ENCODE assay signal across 19 mouse cellular contexts in genomic region chr1:60017031-60017469, GRCm38 (mm10). TPM values are rescaled to one million over a fixed set of nuclear protein-coding genes. Genes with fewer than 3 reads are reported as not detected.
A peak's percentile ranks its signal among the peaks of the same experiment; 100 is the strongest.
DNase-seq lines count a peak whose midpoint lies in the region; ATAC-seq lines count a peak whose summit lies in the region.
"Had no signal": no experiment of that assay in that cellular context is flagged by ENCODE, and none has a peak within 500 bp of the region (broad histone marks: within the 10 kb centered on the region; RNA-seq: fewer than 3 reads in every experiment).

No protein-coding gene starts in this region.

- WGBS in liver, embryonic 11.5 days: 49% methylated on average over 1 of the region's 1 CpGs
- 94% methylated on average over 1 of the region's 1 CpGs for WGBS in hindbrain, embryonic 10.5 days
- WGBS in midbrain, embryonic 16.5 days: 97% methylated on average over 1 of the region's 1 CpGs

- peak; percentile 77 for ATAC-seq in CD4-positive, CD25-positive, alpha-beta regulatory T cell, adult 4 months
- peak; percentile 47; the same call in 1 of the 2 replicates for ATAC-seq in liver, embryonic 11.5 days (replicated peaks; ENCODE audit: low FRiP score)
- ATAC-seq in monocyte, adult 5-6 weeks (replicated peaks; ENCODE audit: insufficient number of reproducible peaks, low FRiP score, low TSS enrichment, poor library complexity, severe bottlenecking): 0 out of 2 replicates have a peak, but pooled peaks have one; percentile 27
- no peak for ATAC-seq in midbrain, embryonic 16.5 days
- ATAC-seq: forebrain, embryonic 14.5 days had no signal

- no peaks in the 10 kb centered on the region for H3K9me3 ChIP-seq in liver, embryonic 11.5 days (ENCODE audit: control insufficient read depth, low read length)
- H3K9me3 ChIP-seq in hindbrain, embryonic 10.5 days: no peaks in the 10 kb centered on the region
- no peaks in the 10 kb centered on the region for H3K9me3 ChIP-seq in midbrain, embryonic 16.5 days (replicated peaks; ENCODE audit: control insufficient read depth, low read length, poor library complexity, severe bottlenecking)
- H3K9me3 ChIP-seq: heart, embryonic 15.5 days; hindbrain, embryonic 13.5 days; limb, embryonic 12.5 days; midbrain, embryonic 12.5 days; neural tube, embryonic 13.5 days had no signal

- no peaks in the 10 kb centered on the region for H3K36me3 ChIP-seq in liver, embryonic 11.5 days (ENCODE audit: control insufficient read depth, insufficient read depth, low read length)
- no peaks in the 10 kb centered on the region for H3K36me3 ChIP-seq in hindbrain, embryonic 10.5 days
- no peaks in the 10 kb centered on the region for H3K36me3 ChIP-seq in midbrain, embryonic 16.5 days (ENCODE audit: control insufficient read depth, insufficient read depth, low read length)
- H3K36me3 ChIP-seq: heart, embryonic 15.5 days; hindbrain, embryonic 13.5 days; limb, embryonic 12.5 days; midbrain, embryonic 12.5 days had no signal

- DNase-seq in MEL-GATA-1-ER (ENCODE audit: extremely low read depth, low read depth): peak; percentile 97
- DNase-seq in liver, embryonic 11.5 days (ENCODE audit: low spot score): no peak
- DNase-seq in hindbrain, embryonic 10.5 days (ENCODE audit: low spot score): no peak
- no peak for DNase-seq in urinary bladder, adult 2 months (ENCODE audit: low spot score)
- DNase-seq: cerebellum, adult 11 months; gastrocnemius, postnatal 10 days; kidney, adult 8-10 months; lung, postnatal 10 days; right cerebral cortex, postnatal 14 days had no signal

- 0 out of 2 replicates have a peak overlapping the region, but pooled peaks have one; percentile 45 for H3K27ac ChIP-seq in liver, embryonic 11.5 days (ENCODE audit: low read depth, low read length)
- no peak overlapping the region for H3K27ac ChIP-seq in hindbrain, embryonic 10.5 days
- H3K27ac ChIP-seq in midbrain, embryonic 16.5 days (ENCODE audit: low read length): no peak overlapping the region
- H3K27ac ChIP-seq: heart, embryonic 15.5 days; hindbrain, embryonic 13.5 days; left cerebral cortex, adult 2 months; limb, embryonic 12.5 days; midbrain, embryonic 12.5 days; neural tube, embryonic 13.5 days had no signal

- H3K4me1 ChIP-seq in liver, embryonic 11.5 days (replicated peaks; ENCODE audit: control insufficient read depth, insufficient read depth, low read length): peaks cover 17% of the 10 kb centered on the region
- no peaks in the 10 kb centered on the region for H3K4me1 ChIP-seq in hindbrain, embryonic 10.5 days (replicated peaks)
- H3K4me1 ChIP-seq in midbrain, embryonic 16.5 days (ENCODE audit: control insufficient read depth, insufficient read depth, low read length): no peaks in the 10 kb centered on the region
- H3K4me1 ChIP-seq: heart, embryonic 15.5 days; hindbrain, embryonic 13.5 days; limb, embryonic 12.5 days; midbrain, embryonic 12.5 days had no signal

- H3K27me3 ChIP-seq in liver, embryonic 11.5 days (replicated peaks; ENCODE audit: control insufficient read depth, insufficient read depth, low read length): no peaks in the 10 kb centered on the region
- no peaks in the 10 kb centered on the region for H3K27me3 ChIP-seq in hindbrain, embryonic 10.5 days (ENCODE audit: insufficient read depth, poor library complexity, severe bottlenecking)
- H3K27me3 ChIP-seq in midbrain, embryonic 16.5 days (ENCODE audit: control insufficient read depth, insufficient read depth, low read depth, low read length): no peaks in the 10 kb centered on the region
- H3K27me3 ChIP-seq: heart, embryonic 15.5 days; hindbrain, embryonic 13.5 days; limb, embryonic 12.5 days; midbrain, embryonic 12.5 days; neural tube, embryonic 13.5 days had no signal

- H3K9ac ChIP-seq in liver, embryonic 11.5 days (ENCODE audit: low read depth, low read length): no peak overlapping the region
- no peak overlapping the region for H3K9ac ChIP-seq in midbrain, embryonic 16.5 days (ENCODE audit: low read depth, low read length)
- H3K9ac ChIP-seq: heart, embryonic 15.5 days; hindbrain, embryonic 13.5 days; limb, embryonic 12.5 days; midbrain, embryonic 12.5 days; neural tube, embryonic 13.5 days had no signal

- H3K4me3 ChIP-seq in liver, embryonic 11.5 days (ENCODE audit: low read depth, low read length): no peak overlapping the region
- no peak overlapping the region for H3K4me3 ChIP-seq in hindbrain, embryonic 10.5 days
- no peak overlapping the region for H3K4me3 ChIP-seq in midbrain, embryonic 16.5 days (ENCODE audit: low read depth, low read length)
- H3K4me3 ChIP-seq: heart, embryonic 15.5 days; hindbrain, embryonic 13.5 days; left cerebral cortex, adult 2 months; limb, embryonic 12.5 days; midbrain, embryonic 12.5 days; neural tube, embryonic 13.5 days had no signal

- peak overlapping the region; percentile 43 for H3K4me2 ChIP-seq in liver, embryonic 11.5 days
- no peak overlapping the region for H3K4me2 ChIP-seq in midbrain, embryonic 16.5 days (ENCODE audit: low read length)
- H3K4me2 ChIP-seq: heart, embryonic 15.5 days; hindbrain, embryonic 13.5 days; limb, embryonic 12.5 days; midbrain, embryonic 12.5 days; neural tube, embryonic 13.5 days had no signal

RNA-seq across cellular contexts. Expression of gene Ica1l, which starts 25.9 kb away (rescaled TPM):
- polyA plus RNA-seq in CD4-positive, CD25-positive, alpha-beta regulatory T cell, adult 4 months (2017; shearing (Covaris generic)): 1 to 10 TPM; 1.0 to 2.0 TPM
- 0.92 and 1.1 TPM in 2 replicates for polyA plus RNA-seq in liver, embryonic 11.5 days (2014; fragmentation: Nextera tagmentation; extraction: Ambion mirVana)
- total RNA-seq in monocyte, adult 5-6 weeks (2017): 4.6 TPM in 1 of 3 replicates, not detected in the others
- polyA plus RNA-seq in hindbrain, embryonic 10.5 days (2016; fragmentation: Nextera tagmentation; extraction: Ambion mirVana): 1.7 and 3.0 TPM in 2 replicates
- polyA plus RNA-seq in midbrain, embryonic 16.5 days (2015; fragmentation: Nextera tagmentation; extraction: Ambion mirVana): 51.8 and 53.7 TPM in 2 replicates
- 0.96 and 2.8 TPM in 2 replicates for polyA plus RNA-seq in urinary bladder, adult 2 months (2012; rRNA removed)

Comparison
In these comparisons a context has a peak if more than half of its experiments do, and no peak if none do; other contexts are left out.
1. RNA of gene Ica1l, which starts 25.9 kb away (polyA plus RNA-seq): 51.8 to 53.7 TPM in midbrain, embryonic 16.5 days; 1.7 to 3.0 TPM in hindbrain, embryonic 10.5 days, 0.96 to 2.8 TPM in urinary bladder, adult 2 months, 1.0 to 2.0 TPM in CD4-positive, CD25-positive, alpha-beta regulatory T cell, adult 4 months and 0.92 to 1.1 TPM in liver, embryonic 11.5 days; every median in the first group is over 10 times any median in the second.